Mouse (Mus musculus) limb, embryonic 10.5 days (tissue): ENCODE results near the gene Slc3a1. TPM values are rescaled to one million over a fixed set of nuclear protein-coding genes. Genes with fewer than 3 reads are reported as not detected.

Experiments used
- DNase-seq: peaks from one replicate; pipeline ENCODE4 v3.0.0-alpha.2; 2017; ENCODE audit warnings: low spot score
- H3K27ac ChIP-seq: fragments of 300-500 bp; sonication (generic); 2 replicates; pipeline ENCODE4 v1.5.1; 2016; ENCODE audit warnings: mild to moderate bottlenecking
- H3K27me3 ChIP-seq: fragments of 300-500 bp; sonication (generic); 2 replicates; pipeline ENCODE4 v1.6.1; 2016; ENCODE audit warnings: low read depth, mild to moderate bottlenecking; ENCODE audit not compliant: poor library complexity, severe bottlenecking
- H3K36me3 ChIP-seq: fragments of 300-500 bp; sonication (generic); 2 replicates; pipeline ENCODE4 v1.6.1; 2016; ENCODE audit warnings: mild to moderate bottlenecking, moderate library complexity
- H3K4me1 ChIP-seq: fragments of 300-500 bp; sonication (generic); 2 replicates; pipeline ENCODE4 v1.6.1; 2016
- H3K4me3 ChIP-seq: fragments of 300-500 bp; sonication (generic); 2 replicates; pipeline ENCODE4 v1.5.1; 2016; ENCODE audit warnings: mild to moderate bottlenecking, moderate library complexity
- H3K9me3 ChIP-seq: fragments of 300-500 bp; sonication (generic); replicated peaks from 2 replicates; pipeline ENCODE4 v1.6.1; 2016; ENCODE audit warnings: mild to moderate bottlenecking
- WGBS: fragments of 180-500 bp; shearing (Covaris S2); methylation state at CpG from one replicate; pipeline ENCODE4 v1.1.7; 2016; 5-methylcytosine and 5-hydroxymethylcytosine counted together
- polyA plus RNA-seq: library from polyadenylated mRNA; unstranded; fragments of >200 nt; fragmentation: Nextera tagmentation; extraction: Ambion mirVana; gene quantifications from 2 replicates; pipeline ENCODE4 v1.2.1, GENCODE M21; 2016

Slc3a1 gene
- polyA plus RNA-seq, 1 experiment from 2014 or later = 0.45 TPM

DNA sequence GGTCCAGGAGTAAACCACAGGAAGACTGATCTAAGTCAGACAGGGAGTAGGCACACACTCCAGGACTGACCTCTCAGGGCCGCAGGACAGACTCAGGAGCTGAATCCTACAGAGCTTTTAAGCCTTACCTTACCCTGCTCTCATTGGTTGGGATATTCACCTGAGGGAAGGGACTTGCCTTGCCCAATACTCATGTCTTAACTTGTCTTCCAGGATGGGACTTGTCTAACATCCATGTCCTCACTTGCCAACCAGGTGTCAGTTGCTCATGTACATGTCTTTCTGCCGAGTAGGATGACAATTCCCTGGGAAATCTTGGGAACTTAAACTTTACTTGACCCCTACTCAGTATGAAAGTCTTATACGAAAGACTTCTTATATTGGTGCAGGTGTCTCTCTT lies 72.1 kb downstream of the Slc3a1 start:
- Histone ChIP-seq H3K36me3 (peaks cover 28% of the 10 kb centered on the region), H3K27me3 (no peaks in the 10 kb centered on the region), H3K9me3 (no peaks in the 10 kb centered on the region), H3K27ac (no peak overlapping the region), H3K4me3 (no peak overlapping the region), H3K4me1 (no peaks in the 10 kb centered on the region)
- DNase-seq = no peak
- 87% methylated on average over 3 of the region's 3 CpGs for WGBS

GRCm38 (mm10) chr17:85101751-85102150 lies 73.6 kb downstream of the Slc3a1 start:
- no peaks in the 10 kb centered on the region for H3K4me1 ChIP-seq
- 83% methylated on average over 7 of the region's 7 CpGs for WGBS
- no peak overlapping the region for H3K4me3 ChIP-seq
- H3K9me3 ChIP-seq = no peaks in the 10 kb centered on the region
- H3K36me3 ChIP-seq = peaks cover 28% of the 10 kb centered on the region
- DNase-seq = no peak
- no peaks in the 10 kb centered on the region for H3K27me3 ChIP-seq
- no peak overlapping the region for H3K27ac ChIP-seq

DNA sequence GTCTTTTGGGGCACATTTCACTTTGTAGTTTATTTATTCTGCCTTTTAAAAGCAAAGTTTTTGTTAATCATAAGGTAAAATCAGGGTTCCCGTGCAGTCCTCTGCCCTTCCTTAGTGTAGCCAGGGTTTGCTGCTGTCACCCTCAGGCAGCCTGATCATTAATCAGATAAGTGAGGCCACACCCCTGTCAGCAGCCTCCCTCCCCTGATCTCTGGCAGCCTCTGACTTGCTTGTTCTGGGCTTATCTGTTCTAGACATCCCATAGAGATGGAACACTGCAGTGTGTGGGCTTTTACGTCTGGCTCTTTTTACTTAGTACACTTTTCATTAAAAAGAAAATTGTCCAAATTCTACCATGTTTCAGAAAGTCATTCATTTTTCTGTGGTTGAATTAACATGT lies 75.1 kb downstream of the Slc3a1 start:
- Histone ChIP-seq H3K4me1 (no peaks in the 10 kb centered on the region), H3K27ac (no peak overlapping the region), H3K27me3 (no peaks in the 10 kb centered on the region), H3K9me3 (no peaks in the 10 kb centered on the region), H3K36me3 (peaks cover 15% of the 10 kb centered on the region), H3K4me3 (no peak overlapping the region)
- 32% methylated on average over 2 of the region's 2 CpGs for WGBS
- no peak for DNase-seq

DNA sequence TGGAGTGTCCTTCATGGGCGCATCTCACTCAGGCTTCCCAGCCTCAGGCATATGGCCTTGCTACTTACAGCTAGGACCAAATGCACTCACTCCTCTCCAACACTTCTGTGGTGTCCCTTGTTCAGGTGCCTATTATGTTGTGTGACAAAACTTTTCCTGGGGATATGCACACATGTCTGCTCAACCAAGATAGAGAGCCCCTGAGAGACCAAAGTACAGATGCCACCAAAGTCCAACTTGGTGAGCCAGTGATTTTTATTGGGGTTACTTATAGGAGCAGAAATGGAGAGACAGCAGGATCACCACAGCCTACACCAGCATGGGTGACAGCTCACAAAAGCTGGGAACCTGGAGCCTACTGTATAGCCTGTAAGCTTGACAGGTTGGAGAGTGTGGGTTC lies 82.5 kb downstream of the Slc3a1 start:
- H3K4me1 ChIP-seq = no peaks in the 10 kb centered on the region
- no peak overlapping the region for H3K4me3 ChIP-seq
- no peak overlapping the region for H3K27ac ChIP-seq
- 100% methylated on average over 1 of the region's 1 CpGs for WGBS
- H3K36me3 ChIP-seq = no peaks in the 10 kb centered on the region
- no peak for DNase-seq
- no peaks in the 10 kb centered on the region for H3K9me3 ChIP-seq
- no peaks in the 10 kb centered on the region for H3K27me3 ChIP-seq

DNA sequence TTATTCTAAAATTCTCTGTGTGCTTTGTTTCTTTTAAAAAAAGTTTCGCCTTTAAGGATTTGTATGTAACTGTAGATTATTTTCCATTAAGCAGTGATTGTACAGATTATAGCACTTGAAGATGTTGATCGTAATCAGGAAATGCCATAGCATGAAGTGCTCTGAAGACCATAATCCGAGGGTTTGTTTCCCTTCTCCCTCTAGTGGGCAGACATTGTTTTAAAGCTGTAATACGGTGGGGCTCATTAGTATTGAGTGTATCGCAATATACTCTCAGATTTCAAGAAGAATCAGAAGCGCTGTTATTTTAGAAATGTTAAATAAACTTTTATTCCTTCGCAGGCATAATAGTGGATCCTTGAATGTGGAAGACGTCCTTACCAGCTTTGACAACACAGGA lies 85.3 kb downstream of the Slc3a1 start:
- DNase-seq = no peak
- WGBS = 86% methylated on average over 8 of the region's 8 CpGs
- Histone ChIP-seq H3K9me3 (no peaks in the 10 kb centered on the region), H3K27ac (no peak overlapping the region), H3K27me3 (no peaks in the 10 kb centered on the region), H3K36me3 (no peaks in the 10 kb centered on the region), H3K4me1 (no peaks in the 10 kb centered on the region), H3K4me3 (no peak overlapping the region)

Other genes with a start within 250 kb of the Slc3a1 start
- 60.2 and 61.1 TPM in 2 replicates for gene Lrpprc, start 237.6 kb upstream of the Slc3a1 start, polyA plus RNA-seq
- 59.5 and 71.7 TPM in 2 replicates for gene Ppm1b, start 71.6 kb upstream of the Slc3a1 start, polyA plus RNA-seq
- gene Prepl, start 61.9 kb downstream of the Slc3a1 start, polyA plus RNA-seq = 26.6 and 28.4 TPM in 2 replicates
- 9.8 and 11.4 TPM in 2 replicates for gene Camkmt, start 62.2 kb downstream of the Slc3a1 start, polyA plus RNA-seq